Mouse (Mus musculus) ES-E14 (cell line): ENCODE measurements around the gene Spata32.

ENCODE experiments used
- HCFC1 ChIP-seq: IDR thresholded peaks from 2 replicates; pipeline ENCODE4 v1.6.1; 2012; ENCODE audit warnings: low read length, inconsistent platforms, borderline replicate concordance; ENCODE audit not compliant: insufficient read depth
- MAFK ChIP-seq: IDR thresholded peaks from 2 replicates; pipeline ENCODE4 v1.6.1; 2014; ENCODE audit warnings: mild to moderate bottlenecking, low read depth, low read length, inconsistent platforms; ENCODE audit not compliant: insufficient read depth
- ZC3H11A ChIP-seq: IDR thresholded peaks from 2 replicates; pipeline ENCODE4 v1.6.1; 2012; ENCODE audit warnings: low read depth, mild to moderate bottlenecking, inconsistent platforms, low read length, borderline replicate concordance
- ZNF384 ChIP-seq: IDR thresholded peaks from 2 replicates; pipeline ENCODE4 v1.6.1; 2012; ENCODE audit warnings: low read depth, low read length, inconsistent platforms

- TF ChIP-seq MAFK (no peak), HCFC1 (no peak), ZC3H11A (no peak), ZNF384 (no peak)
Measured at GRCm38 (mm10) chr11:103252380-103252779, 34.1 kb upstream of the Spata32 start.
